Mouse (Mus musculus) adrenal gland, adult 2 months (tissue): ENCODE data around the gene Pelo. TPM values are rescaled to one million over a fixed set of nuclear protein-coding genes. Genes with fewer than 3 reads are reported as not detected.

Experiments used
- DNase-seq: peaks from one replicate; pipeline ENCODE4 v3.0.0; 2021
- polyA plus RNA-seq: library from polyadenylated mRNA; depleted of rRNA; stranded (reverse); fragments of >200 nt; gene quantifications from 2 replicates; pipeline ENCODE4 v1.2.3, GENCODE M21; 2012
- total RNA-seq, 2 experiments: library from RNA; stranded (reverse); gene quantifications; 2 replicates each; pipeline ENCODE4 v1.2.3; 2021

Pelo gene
- total and polyA plus RNA-seq, 3 experiments: 24.7 to 27.3 (median 24.9) TPM

GRCm38 (mm10) chr13:115096965-115097364, 7.0 kb upstream of the Pelo start:
- DNase-seq: no peak

- no peak for DNase-seq
These were observed 6.2 kb upstream of the Pelo start for GRCm38 (mm10) chr13:115096216-115096615.

GRCm38 (mm10) chr13:115095392-115095791, 5.4 kb upstream of the Pelo start:
- DNase-seq: no peak

GRCm38 (mm10) chr13:115091511-115091910, 1.5 kb upstream of the Pelo start:
- no peak for DNase-seq

- no peak for DNase-seq
These were observed 1.0 kb upstream of the Pelo start for GRCm38 (mm10) chr13:115090977-115091445.

- peak; percentile 65 for DNase-seq
These were observed 476 bp downstream of the Pelo start for GRCm38 (mm10) chr13:115089395-115090025.

GRCm38 (mm10) chr13:115089020-115089394, 979 bp downstream of the Pelo start:
- DNase-seq: no peak

- DNase-seq: no peak
These were observed 4.0 kb downstream of the Pelo start for GRCm38 (mm10) chr13:115085974-115086373.

GRCm38 (mm10) chr13:115082339-115082738, 7.6 kb downstream of the Pelo start:
- no peak for DNase-seq

- no peak for DNase-seq
These were observed 9.9 kb downstream of the Pelo start for GRCm38 (mm10) chr13:115079996-115080585.

GRCm38 (mm10) chr13:115078997-115079685, 10.8 kb downstream of the Pelo start:
- DNase-seq: no peak

- peak; percentile 33 for DNase-seq
These were observed 12.4 kb downstream of the Pelo start for GRCm38 (mm10) chr13:115077346-115078134.

GRCm38 (mm10) chr13:115072386-115072785, 17.6 kb downstream of the Pelo start:
- no peak for DNase-seq

GRCm38 (mm10) chr13:115071431-115071830, 18.6 kb downstream of the Pelo start:
- DNase-seq: no peak

- no peak for DNase-seq
These were observed 22.0 kb downstream of the Pelo start for GRCm38 (mm10) chr13:115067968-115068330.

- DNase-seq: no peak
These were observed 22.5 kb downstream of the Pelo start for GRCm38 (mm10) chr13:115067324-115067967.

GRCm38 (mm10) chr13:115057555-115057954, 32.4 kb downstream of the Pelo start:
- DNase-seq: no peak

GRCm38 (mm10) chr13:115054783-115055182, 35.2 kb downstream of the Pelo start:
- DNase-seq: no peak

- DNase-seq: no peak
These were observed 37.4 kb downstream of the Pelo start for GRCm38 (mm10) chr13:115052568-115052967.

GRCm38 (mm10) chr13:115050660-115051559, 39.1 kb downstream of the Pelo start:
- DNase-seq: no peak

GRCm38 (mm10) chr13:115042652-115043051, 47.3 kb downstream of the Pelo start:
- no peak for DNase-seq
